Mouse (Mus musculus) right cerebral cortex, postnatal 4 days (tissue): ENCODE measurements around the gene Dio3.

Source experiments
- DNase-seq: peaks from one replicate; pipeline ENCODE4 v3.0.0-alpha.2; 2022

Dio3 gene

GRCm38 (mm10) chr12:110278853-110279252, at the start of gene Dio3:
Gene Dio3, plus strand, starts transcription at chr12:110279068.
- DNase-seq, result no peak

- no peak for DNase-seq
Measured at GRCm38 (mm10) chr12:110230296-110230695, 48.6 kb upstream of the Dio3 start.

GRCm38 (mm10) chr12:110230767-110231166, 48.1 kb upstream of the Dio3 start:
- DNase-seq, result no peak

GRCm38 (mm10) chr12:110231709-110232600, 46.9 kb upstream of the Dio3 start:
- DNase-seq, result peak; percentile 25

- no peak for DNase-seq
Measured at GRCm38 (mm10) chr12:110235908-110236307, 43.0 kb upstream of the Dio3 start.

GRCm38 (mm10) chr12:110237046-110237445, 41.8 kb upstream of the Dio3 start:
- DNase-seq, result no peak

- DNase-seq, result no peak
Measured at GRCm38 (mm10) chr12:110239358-110239757, 39.5 kb upstream of the Dio3 start.

- no peak for DNase-seq
Measured at GRCm38 (mm10) chr12:110244581-110244980, 34.3 kb upstream of the Dio3 start.

- DNase-seq, result no peak
Measured at GRCm38 (mm10) chr12:110245461-110245860, 33.4 kb upstream of the Dio3 start.

GRCm38 (mm10) chr12:110252163-110252575, 26.7 kb upstream of the Dio3 start:
- no peak for DNase-seq

GRCm38 (mm10) chr12:110255731-110256130, 23.1 kb upstream of the Dio3 start:
- DNase-seq, result no peak

- DNase-seq, result no peak
Measured at GRCm38 (mm10) chr12:110256478-110257220, 22.2 kb upstream of the Dio3 start.

- no peak for DNase-seq
Measured at GRCm38 (mm10) chr12:110268226-110268625, 10.6 kb upstream of the Dio3 start.

GRCm38 (mm10) chr12:110269686-110270085, 9.2 kb upstream of the Dio3 start:
- DNase-seq, result no peak

- DNase-seq, result no peak
Measured at GRCm38 (mm10) chr12:110276034-110276433, 2.8 kb upstream of the Dio3 start.

- no peak for DNase-seq
Measured at GRCm38 (mm10) chr12:110277259-110277964, 1.5 kb upstream of the Dio3 start.

GRCm38 (mm10) chr12:110277965-110278307, 932 bp upstream of the Dio3 start:
- no peak for DNase-seq

- DNase-seq, result no peak
Measured at GRCm38 (mm10) chr12:110280373-110280772, 1.5 kb downstream of the Dio3 start.

- no peak for DNase-seq
Measured at GRCm38 (mm10) chr12:110283792-110284191, 4.9 kb downstream of the Dio3 start.

GRCm38 (mm10) chr12:110292816-110293215, 13.9 kb downstream of the Dio3 start:
- no peak for DNase-seq

- no peak for DNase-seq
Measured at GRCm38 (mm10) chr12:110294891-110295290, 16.0 kb downstream of the Dio3 start.

GRCm38 (mm10) chr12:110298653-110299052, 19.8 kb downstream of the Dio3 start:
- no peak for DNase-seq

GRCm38 (mm10) chr12:110319696-110320095, 40.8 kb downstream of the Dio3 start:
- DNase-seq, result no peak
